9 mouse cellular contexts compared by ENCODE assay signal in genomic region chr12:106479067-106479877, GRCm38 (mm10).
A peak's percentile ranks its signal among the peaks of the same experiment; 100 is the strongest.
DNase-seq lines count a peak whose midpoint lies in the region; ATAC-seq and TF ChIP-seq lines count a peak whose summit lies in the region.
"Had no signal": no experiment of that assay in that cellular context is flagged by ENCODE, and none has a peak within 500 bp of the region (broad histone marks: within the 10 kb centered on the region; RNA-seq: fewer than 3 reads in every experiment).

No protein-coding gene starts in this region.

- H3K79me2 ChIP-seq in liver, adult 2 months (ENCODE audit: control insufficient read depth, insufficient read depth, low read length): no peaks in the 10 kb centered on the region

- H3K4me2 ChIP-seq in forebrain, embryonic 12.5 days: peak overlapping the region; percentile 57
- H3K4me2 ChIP-seq in limb, embryonic 13.5 days (replicated peaks): peak overlapping the region; percentile 46
- peak overlapping the region; percentile 58 for H3K4me2 ChIP-seq in neural tube, embryonic 15.5 days

- no peak for TF ChIP-seq CTCF in liver, adult 2 months (IDR thresholded peaks at IDR 0.05; ENCODE audit: low read depth, low read length)

- peaks cover 9% of the 10 kb centered on the region; the same call in 1 of the 2 replicates for H3K4me1 ChIP-seq in liver, adult 2 months (ENCODE audit: control insufficient read depth, insufficient read depth, low read length)
- peaks cover 68% of the 10 kb centered on the region for H3K4me1 ChIP-seq in forebrain, embryonic 12.5 days
- H3K4me1 ChIP-seq in limb, embryonic 13.5 days: peaks cover 20% of the 10 kb centered on the region
- H3K4me1 ChIP-seq in neural tube, embryonic 15.5 days: peaks cover 38% of the 10 kb centered on the region

- H3K36me3 ChIP-seq in liver, adult 2 months (ENCODE audit: control insufficient read depth, insufficient read depth, low read length): no peaks in the 10 kb centered on the region
- no peaks in the 10 kb centered on the region for H3K36me3 ChIP-seq in forebrain, embryonic 12.5 days (replicated peaks)
- H3K36me3 ChIP-seq in limb, embryonic 13.5 days: no peaks in the 10 kb centered on the region
- H3K36me3 ChIP-seq in neural tube, embryonic 15.5 days: no peaks in the 10 kb centered on the region

- no peak for ATAC-seq in forebrain, embryonic 12.5 days (ENCODE audit: low FRiP score)
- ATAC-seq in limb, embryonic 13.5 days (ENCODE audit: low FRiP score, low read depth): no peak
- no peak for ATAC-seq in neural tube, embryonic 15.5 days (ENCODE audit: low FRiP score)

- H3K4me3 ChIP-seq in liver, adult 2 months (ENCODE audit: insufficient read depth, low read depth, low read length): peak overlapping the region; percentile 39
- peak overlapping the region; percentile 29 for H3K4me3 ChIP-seq in forebrain, embryonic 12.5 days (replicated peaks)
- H3K4me3 ChIP-seq in limb, embryonic 13.5 days: peak overlapping the region; percentile 25
- peak overlapping the region; percentile 16 for H3K4me3 ChIP-seq in neural tube, embryonic 15.5 days (replicated peaks)

- no peaks in the 10 kb centered on the region for H3K9me3 ChIP-seq in forebrain, embryonic 12.5 days
- no peaks in the 10 kb centered on the region for H3K9me3 ChIP-seq in limb, embryonic 13.5 days
- no peaks in the 10 kb centered on the region for H3K9me3 ChIP-seq in neural tube, embryonic 15.5 days (replicated peaks)

- no peak for TF ChIP-seq POLR2A in liver, adult 2 months (IDR thresholded peaks at IDR 0.05; ENCODE audit: extremely low read depth, insufficient read depth, low read length)

- WGBS in liver, adult 2 months: 3% methylated on average over 24 of the region's 24 CpGs
- WGBS in forebrain, embryonic 12.5 days: under 1% methylated on average over 24 of the region's 24 CpGs
- WGBS in limb, embryonic 13.5 days: under 1% methylated on average over 24 of the region's 24 CpGs
- under 1% methylated on average over 24 of the region's 24 CpGs for WGBS in neural tube, embryonic 15.5 days

- H3K27ac ChIP-seq in liver, adult 2 months (replicated peaks; ENCODE audit: insufficient read depth, low read depth, low read length): peak overlapping the region; percentile 96
- H3K27ac ChIP-seq in forebrain, embryonic 12.5 days: peak overlapping the region; percentile 42; the same call in 1 of the 2 replicates
- H3K27ac ChIP-seq in limb, embryonic 13.5 days: no peak overlapping the region
- peak overlapping the region; percentile 28 for H3K27ac ChIP-seq in neural tube, embryonic 15.5 days (replicated peaks)

- no peaks in the 10 kb centered on the region for H3K27me3 ChIP-seq in liver, adult 2 months (ENCODE audit: control insufficient read depth, insufficient read depth, low read length)
- peaks cover 53% of the 10 kb centered on the region for H3K27me3 ChIP-seq in forebrain, embryonic 12.5 days
- H3K27me3 ChIP-seq in limb, embryonic 13.5 days: peaks cover 92% of the 10 kb centered on the region
- no peaks in the 10 kb centered on the region; the same call in none of the 2 replicates for H3K27me3 ChIP-seq in neural tube, embryonic 15.5 days (replicated peaks)

- DNase-seq in liver, adult 2 months (ENCODE audit: extremely low read depth, low read depth, low spot score): peak; percentile 93
- DNase-seq in liver: no peak
- DNase-seq in urinary bladder, adult 2 months (ENCODE audit: low spot score): no peak
- no peak for DNase-seq in spleen, adult 18-20 months
- no peak for DNase-seq in adrenal gland, postnatal 10 days
- DNase-seq: lung, postnatal 10 days had no signal

- peak overlapping the region; percentile 32 for H3K9ac ChIP-seq in liver, adult 2 months (ENCODE audit: low read depth, low read length)
- H3K9ac ChIP-seq in forebrain, embryonic 12.5 days: no peak overlapping the region
- no peak overlapping the region for H3K9ac ChIP-seq in limb, embryonic 13.5 days
- no peak overlapping the region for H3K9ac ChIP-seq in neural tube, embryonic 15.5 days (replicated peaks)
